Mouse (Mus musculus): Measurements from ENCODE around the gene Thap11. TPM values are rescaled to one million over a fixed set of nuclear protein-coding genes. Genes with fewer than 3 reads are reported as not detected.

Gene Thap11
- total and polyA plus RNA-seq, 3 experiments, result 21.3 to 42.6 (median 31.9) TPM

Other genes starting within 250 kb of the Thap11 start
Only the 20 nearest of the 25 such genes appear.
- 10.9 and 11.9 TPM in 2 replicates for gene Acd, start 154.0 kb upstream of the Thap11 start, total RNA-seq (2012; rRNA removed)
- gene Acd, start 154.0 kb upstream of the Thap11 start, total RNA-seq (2014; rRNA removed), result 4.8 and 5.2 TPM in 2 replicates
- 31.8 and 40.0 TPM in 2 replicates for gene Acd, start 154.0 kb upstream of the Thap11 start, polyA plus RNA-seq (2012; ENCODE audit: insufficient read length, low read depth)
- 17.5 and 32.3 TPM in 2 replicates for gene Pard6a, start 154.0 kb upstream of the Thap11 start, total RNA-seq (2012; rRNA removed)
- 18.9 and 23.3 TPM in 2 replicates for gene Pard6a, start 154.0 kb upstream of the Thap11 start, total RNA-seq (2014; rRNA removed)
- 10.0 and 15.9 TPM in 2 replicates for gene Pard6a, start 154.0 kb upstream of the Thap11 start, polyA plus RNA-seq (2012; ENCODE audit: insufficient read length, low read depth)
- gene 4933405L10Rik, start 147.5 kb upstream of the Thap11 start, total RNA-seq (2012; rRNA removed), result 0.25 TPM in 1 of 2 replicates, not detected in the other
- gene 4933405L10Rik, start 147.5 kb upstream of the Thap11 start, total RNA-seq (2014; rRNA removed), result not detected in 2 replicates
- gene 4933405L10Rik, start 147.5 kb upstream of the Thap11 start, polyA plus RNA-seq (2012; ENCODE audit: insufficient read length, low read depth), result not detected in 2 replicates
- gene Enkd1, start 146.9 kb upstream of the Thap11 start, total RNA-seq (2012; rRNA removed), result 25.2 and 27.4 TPM in 2 replicates
- 15.6 and 17.7 TPM in 2 replicates for gene Enkd1, start 146.9 kb upstream of the Thap11 start, total RNA-seq (2014; rRNA removed)
- gene Enkd1, start 146.9 kb upstream of the Thap11 start, polyA plus RNA-seq (2012; ENCODE audit: insufficient read length, low read depth), result 30.8 and 35.9 TPM in 2 replicates
- gene Gfod2, start 96.5 kb upstream of the Thap11 start, total RNA-seq (2012; rRNA removed), result 3.1 and 4.7 TPM in 2 replicates
- gene Gfod2, start 96.5 kb upstream of the Thap11 start, total RNA-seq (2014; rRNA removed), result 1.7 and 1.8 TPM in 2 replicates
- gene Gfod2, start 96.5 kb upstream of the Thap11 start, polyA plus RNA-seq (2012; ENCODE audit: insufficient read length, low read depth), result 3.1 and 3.4 TPM in 2 replicates
- 8.1 and 8.7 TPM in 2 replicates for gene Ranbp10, start 27.8 kb upstream of the Thap11 start, total RNA-seq (2012; rRNA removed)
- gene Ranbp10, start 27.8 kb upstream of the Thap11 start, total RNA-seq (2014; rRNA removed), result 7.4 and 7.9 TPM in 2 replicates
- 12.8 and 15.8 TPM in 2 replicates for gene Ranbp10, start 27.8 kb upstream of the Thap11 start, polyA plus RNA-seq (2012; ENCODE audit: insufficient read length, low read depth)
- gene Tsnaxip1, start 27.4 kb upstream of the Thap11 start, total RNA-seq (2012; rRNA removed), result 0.13 and 0.21 TPM in 2 replicates
- gene Tsnaxip1, start 27.4 kb upstream of the Thap11 start, total RNA-seq (2014; rRNA removed), result 0.13 TPM in 1 of 2 replicates, not detected in the other
- gene Tsnaxip1, start 27.4 kb upstream of the Thap11 start, polyA plus RNA-seq (2012; ENCODE audit: insufficient read length, low read depth), result 0.38 and 0.50 TPM in 2 replicates
- 21.3 and 21.4 TPM in 2 replicates for gene Cenpt, start 1.9 kb upstream of the Thap11 start, total RNA-seq (2012; rRNA removed)
- gene Cenpt, start 1.9 kb upstream of the Thap11 start, total RNA-seq (2014; rRNA removed), result 17.3 TPM in 2 replicates
- gene Cenpt, start 1.9 kb upstream of the Thap11 start, polyA plus RNA-seq (2012; ENCODE audit: insufficient read length, low read depth), result 28.2 and 29.4 TPM in 2 replicates
- gene Nutf2, start 5.4 kb downstream of the Thap11 start, total RNA-seq (2012; rRNA removed), result 144 and 193 TPM in 2 replicates
- gene Nutf2, start 5.4 kb downstream of the Thap11 start, total RNA-seq (2014; rRNA removed), result 205 and 223 TPM in 2 replicates
- gene Nutf2, start 5.4 kb downstream of the Thap11 start, polyA plus RNA-seq (2012; ENCODE audit: insufficient read length, low read depth), result 7.9 and 11.2 TPM in 2 replicates
- 41.6 and 47.0 TPM in 2 replicates for gene Edc4, start 25.7 kb downstream of the Thap11 start, total RNA-seq (2012; rRNA removed)
- gene Edc4, start 25.7 kb downstream of the Thap11 start, total RNA-seq (2014; rRNA removed), result 28.2 and 28.7 TPM in 2 replicates
- 37.5 and 46.4 TPM in 2 replicates for gene Edc4, start 25.7 kb downstream of the Thap11 start, polyA plus RNA-seq (2012; ENCODE audit: insufficient read length, low read depth)
- 0.38 and 0.42 TPM in 2 replicates for gene Nrn1l, start 38.4 kb downstream of the Thap11 start, total RNA-seq (2012; rRNA removed)
- not detected in 2 replicates for gene Nrn1l, start 38.4 kb downstream of the Thap11 start, total RNA-seq (2014; rRNA removed)
- gene Nrn1l, start 38.4 kb downstream of the Thap11 start, polyA plus RNA-seq (2012; ENCODE audit: insufficient read length, low read depth), result not detected in 2 replicates
- gene Pskh1, start 45.3 kb downstream of the Thap11 start, total RNA-seq (2012; rRNA removed), result 12.2 and 12.9 TPM in 2 replicates
- gene Pskh1, start 45.3 kb downstream of the Thap11 start, total RNA-seq (2014; rRNA removed), result 10.5 and 11.0 TPM in 2 replicates
- 11.5 and 12.3 TPM in 2 replicates for gene Pskh1, start 45.3 kb downstream of the Thap11 start, polyA plus RNA-seq (2012; ENCODE audit: insufficient read length, low read depth)
- gene Ctrl, start 78.7 kb downstream of the Thap11 start, total RNA-seq (2012; rRNA removed), result 2.0 and 2.9 TPM in 2 replicates
- 1.3 and 1.5 TPM in 2 replicates for gene Ctrl, start 78.7 kb downstream of the Thap11 start, total RNA-seq (2014; rRNA removed)
- 5.3 and 5.9 TPM in 2 replicates for gene Ctrl, start 78.7 kb downstream of the Thap11 start, polyA plus RNA-seq (2012; ENCODE audit: insufficient read length, low read depth)
- 228 and 298 TPM in 2 replicates for gene Psmb10, start 83.3 kb downstream of the Thap11 start, total RNA-seq (2012; rRNA removed)
- 136 and 137 TPM in 2 replicates for gene Psmb10, start 83.3 kb downstream of the Thap11 start, total RNA-seq (2014; rRNA removed)
- 227 and 313 TPM in 2 replicates for gene Psmb10, start 83.3 kb downstream of the Thap11 start, polyA plus RNA-seq (2012; ENCODE audit: insufficient read length, low read depth)
- 0.21 and 0.34 TPM in 2 replicates for gene Lcat, start 88.2 kb downstream of the Thap11 start, total RNA-seq (2012; rRNA removed)
- 0.18 TPM in 1 of 2 replicates, not detected in the other for gene Lcat, start 88.2 kb downstream of the Thap11 start, total RNA-seq (2014; rRNA removed)
- 0.17 and 0.25 TPM in 2 replicates for gene Lcat, start 88.2 kb downstream of the Thap11 start, polyA plus RNA-seq (2012; ENCODE audit: insufficient read length, low read depth)
- gene Slc12a4, start 111.0 kb downstream of the Thap11 start, total RNA-seq (2012; rRNA removed), result 9.4 and 9.7 TPM in 2 replicates
- gene Slc12a4, start 111.0 kb downstream of the Thap11 start, total RNA-seq (2014; rRNA removed), result 2.8 and 4.2 TPM in 2 replicates
- 7.2 and 8.1 TPM in 2 replicates for gene Slc12a4, start 111.0 kb downstream of the Thap11 start, polyA plus RNA-seq (2012; ENCODE audit: insufficient read length, low read depth)
- gene Dpep3, start 124.3 kb downstream of the Thap11 start, total RNA-seq (2012; rRNA removed), result not detected in 2 replicates
- not detected in 2 replicates for gene Dpep3, start 124.3 kb downstream of the Thap11 start, total RNA-seq (2014; rRNA removed)
- not detected in 2 replicates for gene Dpep3, start 124.3 kb downstream of the Thap11 start, polyA plus RNA-seq (2012; ENCODE audit: insufficient read length, low read depth)
- 20.9 and 23.2 TPM in 2 replicates for gene Dus2, start 136.2 kb downstream of the Thap11 start, total RNA-seq (2012; rRNA removed)
- gene Dus2, start 136.2 kb downstream of the Thap11 start, total RNA-seq (2014; rRNA removed), result 20.7 and 23.6 TPM in 2 replicates
- gene Dus2, start 136.2 kb downstream of the Thap11 start, polyA plus RNA-seq (2012; ENCODE audit: insufficient read length, low read depth), result 27.2 and 27.7 TPM in 2 replicates
- not detected in 2 replicates for gene Dpep2nb, start 150.8 kb downstream of the Thap11 start, total RNA-seq (2012; rRNA removed)
- gene Dpep2nb, start 150.8 kb downstream of the Thap11 start, total RNA-seq (2014; rRNA removed), result not detected in 2 replicates
- gene Dpep2nb, start 150.8 kb downstream of the Thap11 start, polyA plus RNA-seq (2012; ENCODE audit: insufficient read length, low read depth), result not detected in 2 replicates
- gene Ddx28, start 156.8 kb downstream of the Thap11 start, total RNA-seq (2012; rRNA removed), result 19.8 and 23.3 TPM in 2 replicates
- 21.6 and 21.8 TPM in 2 replicates for gene Ddx28, start 156.8 kb downstream of the Thap11 start, total RNA-seq (2014; rRNA removed)
- gene Ddx28, start 156.8 kb downstream of the Thap11 start, polyA plus RNA-seq (2012; ENCODE audit: insufficient read length, low read depth), result 15.5 and 16.3 TPM in 2 replicates